8 mouse cellular contexts compared by ENCODE assay signal in the genomic region with DNA sequence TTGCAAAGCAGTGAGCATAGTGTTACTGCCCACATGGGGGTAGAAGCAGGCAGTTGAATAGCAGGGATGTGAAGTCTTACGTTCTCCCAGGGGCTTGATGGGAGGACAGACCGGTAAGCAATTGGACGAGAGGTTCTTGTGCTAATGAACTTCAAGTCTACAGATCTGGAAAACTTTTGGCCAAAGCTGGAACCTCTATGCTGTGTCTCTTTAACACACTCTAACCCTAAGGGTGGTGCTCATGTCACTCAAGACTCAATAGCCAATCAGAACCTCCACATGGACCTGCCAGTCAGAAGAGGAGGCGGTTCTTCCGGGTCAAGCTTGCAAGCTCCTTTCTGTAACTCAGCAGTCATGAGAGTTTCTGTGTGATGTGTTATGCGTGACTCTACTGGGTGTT. TPM values are rescaled to one million over a fixed set of nuclear protein-coding genes. Genes with fewer than 3 reads are reported as not detected.
DNase-seq lines count a peak whose midpoint lies in the region; ATAC-seq and TF ChIP-seq lines count a peak whose summit lies in the region.
"Not testable (repeated sequence)": the region's sequence is repeated elsewhere in the genome, so short reads cannot be mapped to it uniquely, and the experiment has no call there.

Gene Zfp973, plus strand, starts transcription at position 301 of the 400 bp plus-strand sequence.

- not testable (repeated sequence) for H3K27me3 ChIP-seq in forebrain, embryonic 12.5 days; midbrain, embryonic 11.5 days (ENCODE audit: control insufficient read depth, insufficient read depth, low read length)

- no CpG with 5 or more reads among the region's 6 CpGs for WGBS in forebrain, embryonic 12.5 days
- WGBS in midbrain, embryonic 11.5 days, result no CpG with 5 or more reads among the region's 6 CpGs

- H3K4me1 ChIP-seq in ES-E14 (ENCODE audit: control insufficient read depth in 2 of 2, insufficient read depth in 2 of 2, low read length in 2 of 2, poor library complexity in 1 of 2); bone marrow macrophage, adult 2 months (ENCODE audit: control insufficient read depth, insufficient read depth, low read length); forebrain, embryonic 12.5 days; midbrain, embryonic 11.5 days (ENCODE audit: control insufficient read depth, insufficient read depth, low read length): not testable (repeated sequence)

- in situ Hi-C loops in ES-E14 (cut with MboI; ENCODE audit: low sequenced_read_pairs in 2 of 2, unreplicated experiment in 2 of 2), result not testable (repeated sequence)

- TF ChIP-seq CTCF in bone marrow macrophage, adult 2 months (IDR thresholded peaks at IDR 0.05; ENCODE audit: low read depth, low read length), result not testable (repeated sequence)

- TF ChIP-seq POLR2A in bone marrow macrophage, adult 2 months (IDR thresholded peaks at IDR 0.05; ENCODE audit: borderline replicate concordance, low read depth, low read length), result not testable (repeated sequence)

- not testable (repeated sequence) for H3K4me2 ChIP-seq in forebrain, embryonic 12.5 days; midbrain, embryonic 11.5 days

- H3K9ac ChIP-seq in ES-E14 (ENCODE audit: insufficient read depth, low read depth, low read length, poor library complexity, severe bottlenecking); forebrain, embryonic 12.5 days; midbrain, embryonic 11.5 days (ENCODE audit: low read length): not testable (repeated sequence)

- intact Hi-C loops in heart, postnatal 14 days (cut with DNase I); left cerebral cortex, postnatal 10 days (cut with DNase I): not testable (repeated sequence)

- H3K36me3 ChIP-seq in ES-E14 (ENCODE audit: control insufficient read depth, insufficient read depth, low read length, poor library complexity, severe bottlenecking); forebrain, embryonic 12.5 days (replicated peaks); midbrain, embryonic 11.5 days (ENCODE audit: control insufficient read depth, insufficient read depth, low read length): not testable (repeated sequence)

- not testable (repeated sequence) for H3K4me3 ChIP-seq in ES-E14 (ENCODE audit: insufficient read depth in 1 of 2, low read depth in 1 of 2, low read length in 2 of 2, poor library complexity in 1 of 2, severe bottlenecking in 1 of 2); bone marrow macrophage, adult 2 months (ENCODE audit: insufficient read depth, low read length); forebrain, embryonic 12.5 days (replicated peaks); midbrain, embryonic 11.5 days (ENCODE audit: low read depth, low read length)

- not testable (repeated sequence) for ATAC-seq in forebrain, embryonic 12.5 days (ENCODE audit: low FRiP score); granulocyte monocyte progenitor cell, adult 5-6 weeks (replicated peaks; ENCODE audit: poor library complexity, severe bottlenecking); midbrain, embryonic 11.5 days (ENCODE audit: low FRiP score)

- not testable (repeated sequence) for H3K9me3 ChIP-seq in ES-E14 (ENCODE audit: control insufficient read depth, insufficient read depth, low read depth, low read length); forebrain, embryonic 12.5 days; midbrain, embryonic 11.5 days (ENCODE audit: control insufficient read depth, low read length)

- DNase-seq in ES-E14 (ENCODE audit: low read depth, low spot score); heart, postnatal 14 days; layer of hippocampus, adult 8-10 months (ENCODE audit: low spot score in 2 of 2); left cerebral cortex, postnatal 10 days (ENCODE audit: extremely low spot score in 1 of 2, low spot score in 2 of 2); midbrain, embryonic 11.5 days (ENCODE audit: low spot score, missing footprints): not testable (repeated sequence)

- not testable (repeated sequence) for H3K27ac ChIP-seq in ES-E14 (ENCODE audit: insufficient read depth, low read depth, low read length, poor library complexity, severe bottlenecking); bone marrow macrophage, adult 2 months (ENCODE audit: insufficient read depth, low read depth, low read length); forebrain, embryonic 12.5 days; midbrain, embryonic 11.5 days (ENCODE audit: low read depth, low read length)

RNA-seq across cellular contexts. Expression of gene Zfp973, which starts in this region (rescaled TPM):
- total RNA-seq in ES-E14 (2012; rRNA removed), result 29.5 and 33.6 TPM in 2 replicates
- polyA plus RNA-seq in bone marrow macrophage, adult 2 months (2012; ENCODE audit: insufficient read depth, insufficient read length, missing spikeins), result 6.3 and 10.3 TPM in 2 replicates
- 9.3 and 13.7 TPM in 2 replicates for polyA plus RNA-seq in forebrain, embryonic 12.5 days (2016; fragmentation: Nextera tagmentation; extraction: Ambion mirVana)
- total RNA-seq in granulocyte monocyte progenitor cell, adult 5-6 weeks (2014; fragmentation: Nextera tagmentation), result 15.4 and 27.4 TPM in 2 replicates
- total RNA-seq in granulocyte monocyte progenitor cell, adult 5-6 weeks (2017), result 11.4 and 23.2 TPM in 2 replicates
- total RNA-seq in heart, postnatal 14 days (2021), result 10 to 100 TPM; 12.7 to 13.5 TPM
- total RNA-seq in layer of hippocampus, adult 8-10 months (2022), result 10 to 100 TPM; 11.3 to 14.4 (median 12.4) TPM
- total RNA-seq in left cerebral cortex, postnatal 10 days (2021), result 10 to 100 TPM; 12.7 to 12.9 TPM
- 10.0 and 11.3 TPM in 2 replicates for polyA plus RNA-seq in midbrain, embryonic 11.5 days (2014; fragmentation: Nextera tagmentation; extraction: Ambion mirVana)
